Mouse (Mus musculus) erythroid progenitor cell, adult 5-6 weeks (primary cell): ENCODE data around the gene Atcay. TPM values are rescaled to one million over a fixed set of nuclear protein-coding genes. Genes with fewer than 3 reads are reported as not detected.
"Not testable (repeated sequence)": the region's sequence is repeated elsewhere in the genome, so short reads cannot be mapped to it uniquely, and the experiment has no call there.

Experiments
- ATAC-seq: replicated peaks from 2 replicates; pipeline ENCODE4 v1.8.0; 2016; ENCODE audit warnings: moderate number of reproducible peaks, mild to moderate bottlenecking, moderate TSS enrichment, inconsistent platforms; ENCODE audit not compliant: poor library complexity, low FRiP score, severe bottlenecking
- total RNA-seq, 2 experiments: library from RNA; stranded (forward) in 1 of 2; stranded (reverse) in 1 of 2; fragments of 150-400 nt in 1 of 2; fragments of 186-747, 209-891 nt in 1 of 2; gene quantifications; 2 replicates each; pipeline versions ENCODE4 v1.2.3 to v1.2.4; 2015 to 2017; ENCODE audit warnings: low replicate concordance in 2 of 2

The Atcay gene
- total RNA-seq, 2 experiments from 2014 or later, result 8.3 TPM; not detected in 1

DNA sequence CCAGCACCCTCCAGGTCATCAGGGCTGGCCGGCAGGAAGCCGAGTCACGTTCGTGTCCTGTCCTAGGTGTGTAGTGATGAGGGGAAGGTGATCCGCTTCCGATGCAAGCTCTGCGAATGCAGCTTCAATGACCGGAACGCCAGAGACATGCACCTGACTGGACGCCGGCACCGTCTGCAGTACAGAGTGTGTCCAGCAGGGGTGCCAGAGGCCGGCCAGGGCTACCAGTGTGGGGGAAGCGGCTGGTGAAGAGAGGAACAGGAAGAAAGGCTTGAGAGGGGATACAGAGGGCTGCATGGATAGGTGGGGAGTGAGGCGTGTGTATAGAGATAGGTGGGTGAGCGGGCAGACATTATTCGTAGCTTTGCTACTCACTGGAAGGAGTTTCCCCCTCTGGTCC, 14.0 kb upstream of the Atcay start:
- peak; percentile 63 for ATAC-seq

- ATAC-seq, result no peak
Measured at GRCm38 (mm10) chr10:81244146-81244545, 13.5 kb upstream of the Atcay start.

- ATAC-seq, result no peak
Measured at GRCm38 (mm10) chr10:81242021-81242420, 11.4 kb upstream of the Atcay start.

- no peak for ATAC-seq
Measured at GRCm38 (mm10) chr10:81240876-81241275, 10.2 kb upstream of the Atcay start.

DNA sequence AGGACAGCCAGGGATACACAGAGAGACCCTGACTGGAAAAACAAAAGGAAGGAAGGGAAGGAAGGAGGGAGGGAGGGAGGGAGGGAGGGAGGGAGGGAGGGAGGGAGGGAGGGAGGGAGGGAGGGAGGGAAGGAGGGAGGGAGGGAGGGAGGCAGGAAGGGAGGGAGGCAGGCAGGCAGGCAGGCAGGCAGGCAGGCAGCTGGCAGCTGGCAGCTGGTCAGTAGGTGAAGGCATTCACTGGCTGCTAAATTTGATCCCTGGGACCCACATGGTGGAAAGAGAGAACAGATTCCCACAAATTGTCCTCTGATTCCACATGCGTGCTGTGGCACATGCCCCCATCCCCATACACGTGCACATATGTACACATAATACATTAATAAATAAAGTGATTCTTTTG, 8.0 kb upstream of the Atcay start:
- no peak for ATAC-seq

DNA sequence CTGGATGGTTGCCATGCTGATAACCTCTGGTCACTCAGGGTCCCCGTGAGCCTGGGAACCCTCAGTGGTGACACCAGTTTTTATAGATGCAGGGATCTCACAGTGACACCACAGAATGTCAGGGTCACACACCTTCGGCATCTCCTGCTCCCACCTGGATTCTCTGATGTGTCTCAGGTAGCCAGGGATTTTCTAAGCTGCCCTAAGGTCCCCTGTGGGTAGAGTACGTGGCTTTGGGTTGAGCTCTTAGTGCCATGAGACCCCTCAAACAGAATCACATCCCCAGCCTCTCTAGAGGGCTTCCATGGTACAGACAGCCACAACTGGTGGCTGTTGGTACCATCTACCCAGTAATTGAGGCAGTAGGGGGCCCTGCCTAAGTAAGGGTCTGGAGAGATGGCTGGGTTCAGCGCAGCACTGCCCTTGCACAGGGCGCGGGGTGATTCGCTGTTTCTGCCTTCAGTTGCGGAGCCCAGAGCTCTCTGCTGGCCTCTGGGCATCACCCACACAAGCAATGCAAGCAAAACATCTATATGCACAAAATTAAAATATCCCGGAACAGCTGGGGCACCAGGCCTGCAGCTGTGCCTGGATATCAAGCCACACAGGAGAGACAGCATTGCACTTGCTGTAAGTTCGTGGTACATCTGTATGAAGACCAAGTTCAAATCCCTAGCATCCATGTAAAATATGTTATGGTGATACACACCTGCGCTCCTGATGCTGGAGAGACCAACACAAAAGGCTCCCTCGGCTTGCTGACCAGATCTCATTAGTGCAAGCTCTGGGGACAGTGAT, 6.0 kb upstream of the Atcay start:
- no peak for ATAC-seq

- ATAC-seq, result no peak
Measured at GRCm38 (mm10) chr10:81234206-81234605, 3.6 kb upstream of the Atcay start.

GRCm38 (mm10) chr10:81233226-81233585, 2.6 kb upstream of the Atcay start:
- ATAC-seq, result no peak

DNA sequence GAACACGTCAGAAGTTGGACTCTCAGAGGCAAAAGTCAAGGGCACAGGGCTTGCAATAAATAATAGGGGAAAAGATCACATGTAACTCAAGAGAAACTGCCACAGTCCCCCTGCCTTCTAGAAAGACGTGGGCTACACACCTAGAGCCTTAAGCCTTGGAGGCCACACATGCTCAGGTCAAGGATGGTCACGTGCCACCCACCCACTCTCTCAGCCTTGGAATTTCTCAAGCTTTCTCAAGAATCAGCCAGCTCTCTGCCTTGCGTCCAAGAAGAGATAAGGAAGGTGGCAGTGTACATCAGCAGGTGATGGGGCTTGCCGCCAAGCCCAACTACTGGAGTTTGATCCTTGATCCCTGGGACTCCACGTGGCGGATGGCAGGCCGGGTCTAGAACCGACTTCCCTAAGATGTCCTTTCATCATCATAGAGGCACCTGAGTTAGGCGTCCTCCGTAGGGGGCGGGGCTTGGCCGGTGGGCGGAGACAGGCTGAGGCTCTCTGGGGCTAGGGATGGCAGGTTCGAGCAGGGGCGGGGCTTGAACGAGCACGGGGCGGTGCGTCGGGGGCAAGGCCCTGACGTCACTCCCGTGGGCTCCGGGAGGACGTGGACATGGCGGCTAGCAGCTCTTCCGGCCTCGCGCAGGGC, 2.1 kb upstream of the Atcay start, which contains the start of gene Zfr2:
Gene Zfr2, plus strand, starts transcription at position 576 of the 646 bp plus-strand sequence.
- peak; percentile 77 for ATAC-seq

GRCm38 (mm10) chr10:81231436-81231835, 803 bp upstream of the Atcay start:
- ATAC-seq, result no peak

DNA sequence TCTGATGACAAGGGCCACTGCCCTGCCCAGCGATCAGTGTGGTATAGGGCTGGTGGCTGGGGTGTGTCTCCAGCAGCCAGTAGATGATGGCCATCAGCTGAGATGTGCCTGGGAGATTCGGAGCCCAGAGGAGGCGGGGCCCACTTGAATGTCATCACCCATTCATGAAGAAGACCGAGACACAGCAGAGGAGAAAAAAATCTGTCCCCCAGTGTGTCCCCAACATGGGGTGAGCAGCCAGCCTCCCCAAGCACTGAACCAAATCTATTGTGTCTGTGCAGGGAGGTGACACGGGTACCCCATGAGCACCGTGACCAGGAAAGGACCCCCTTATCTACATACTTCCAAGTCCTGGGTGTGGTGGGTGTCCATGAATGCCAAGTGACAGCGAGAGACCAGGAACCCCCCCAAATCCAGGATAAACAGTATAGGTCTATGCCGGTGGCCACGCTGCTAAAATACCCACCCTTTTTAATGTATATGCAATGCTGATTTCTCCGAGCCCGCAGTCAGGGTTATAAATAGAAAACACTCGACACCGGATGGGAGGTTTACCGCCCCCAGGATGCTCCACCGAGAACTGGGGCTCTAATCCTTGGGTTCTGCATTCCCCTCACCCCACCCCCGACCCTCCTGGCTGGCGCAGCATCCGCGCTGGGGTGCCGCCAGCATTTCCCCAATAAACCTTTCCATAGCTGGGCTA, 747 bp downstream of the Atcay start:
- ATAC-seq, result no peak

DNA sequence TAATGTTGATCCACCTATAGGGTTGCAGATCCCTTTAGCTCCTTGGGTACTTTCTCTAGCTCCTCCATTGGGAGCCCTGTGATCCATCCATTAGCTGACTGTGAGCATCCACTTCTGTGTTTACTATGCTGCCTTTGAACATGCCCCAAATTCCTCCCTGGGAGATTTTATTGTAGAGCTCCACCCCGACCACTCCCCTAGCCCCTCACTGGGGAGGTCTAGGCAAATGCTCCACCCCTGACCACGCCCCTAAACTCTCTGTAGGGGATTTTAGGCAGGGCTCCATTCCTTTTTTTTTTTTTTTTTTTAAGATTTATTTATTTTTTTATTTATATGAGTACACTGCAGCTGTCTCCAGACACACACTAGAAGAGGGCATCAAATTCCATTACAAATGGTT, 6.9 kb downstream of the Atcay start:
- not testable (repeated sequence) for ATAC-seq

GRCm38 (mm10) chr10:81221402-81222015, 9.1 kb downstream of the Atcay start:
- ATAC-seq, result no peak

DNA sequence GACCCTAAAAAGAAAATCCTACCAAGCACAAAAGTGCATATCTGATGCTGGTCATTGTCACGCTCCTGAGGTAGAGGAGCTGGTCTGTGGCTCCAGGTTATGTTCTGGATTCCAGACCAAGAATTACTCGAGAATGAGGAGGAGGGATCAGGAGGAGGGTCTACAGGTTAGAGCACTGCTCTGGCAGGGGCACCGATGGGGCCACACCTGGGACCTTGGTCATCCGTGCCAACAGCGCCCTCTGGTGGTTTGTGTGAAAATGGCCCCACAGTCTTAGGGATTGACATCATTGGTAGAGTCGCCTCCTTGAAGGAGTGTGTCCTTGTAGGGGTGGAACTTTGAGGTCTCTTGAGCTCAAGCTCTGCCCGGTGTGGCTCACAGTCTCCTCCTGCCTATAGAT, 12.7 kb downstream of the Atcay start:
- peak; percentile 75 for ATAC-seq

DNA sequence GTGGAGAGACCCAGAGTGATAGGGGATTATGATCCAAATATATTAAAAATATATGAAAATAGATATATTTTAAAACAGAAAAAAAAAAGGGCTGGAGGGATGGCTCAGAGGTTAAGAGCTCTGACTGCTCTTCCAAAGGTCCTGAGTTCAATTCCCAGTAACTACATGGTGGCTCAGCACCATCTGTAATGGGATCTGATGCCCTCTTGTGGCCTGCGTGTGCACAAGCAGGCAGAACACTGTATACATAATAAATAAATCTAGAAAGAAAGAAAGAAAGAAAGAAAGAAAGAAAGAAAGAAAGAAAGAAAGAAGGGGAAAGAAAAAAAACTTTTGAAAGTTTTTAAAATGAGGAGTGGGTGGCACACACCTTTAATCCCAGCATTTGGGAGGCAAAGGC, 13.4 kb downstream of the Atcay start:
- ATAC-seq, result not testable (repeated sequence)

DNA sequence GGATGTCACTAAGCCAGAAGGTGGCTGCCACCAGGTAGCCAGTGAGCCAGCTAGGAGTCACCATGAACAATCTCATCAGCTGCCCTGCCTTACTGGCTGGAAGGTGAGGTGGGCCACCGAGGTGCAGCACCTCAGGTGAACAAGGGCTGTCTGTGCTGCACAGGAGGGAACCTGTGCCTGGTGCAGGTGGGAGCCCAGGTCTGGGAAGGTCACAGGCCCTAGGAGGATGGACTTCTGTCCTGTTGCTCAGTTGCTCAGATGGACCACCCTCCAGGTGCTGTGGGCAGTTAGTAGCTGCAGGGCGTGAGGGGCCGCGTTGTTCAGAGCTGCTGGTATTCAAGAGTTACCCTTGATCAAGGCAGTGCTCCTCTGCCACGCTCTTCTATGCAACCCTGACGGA, 13.8 kb downstream of the Atcay start:
- no peak for ATAC-seq

GRCm38 (mm10) chr10:81216260-81216659, 14.4 kb downstream of the Atcay start:
- ATAC-seq, result no peak

GRCm38 (mm10) chr10:81210154-81210553, 20.5 kb downstream of the Atcay start:
- ATAC-seq, result no peak

- ATAC-seq, result no peak
Measured at GRCm38 (mm10) chr10:81204137-81204536, 26.5 kb downstream of the Atcay start.

DNA sequence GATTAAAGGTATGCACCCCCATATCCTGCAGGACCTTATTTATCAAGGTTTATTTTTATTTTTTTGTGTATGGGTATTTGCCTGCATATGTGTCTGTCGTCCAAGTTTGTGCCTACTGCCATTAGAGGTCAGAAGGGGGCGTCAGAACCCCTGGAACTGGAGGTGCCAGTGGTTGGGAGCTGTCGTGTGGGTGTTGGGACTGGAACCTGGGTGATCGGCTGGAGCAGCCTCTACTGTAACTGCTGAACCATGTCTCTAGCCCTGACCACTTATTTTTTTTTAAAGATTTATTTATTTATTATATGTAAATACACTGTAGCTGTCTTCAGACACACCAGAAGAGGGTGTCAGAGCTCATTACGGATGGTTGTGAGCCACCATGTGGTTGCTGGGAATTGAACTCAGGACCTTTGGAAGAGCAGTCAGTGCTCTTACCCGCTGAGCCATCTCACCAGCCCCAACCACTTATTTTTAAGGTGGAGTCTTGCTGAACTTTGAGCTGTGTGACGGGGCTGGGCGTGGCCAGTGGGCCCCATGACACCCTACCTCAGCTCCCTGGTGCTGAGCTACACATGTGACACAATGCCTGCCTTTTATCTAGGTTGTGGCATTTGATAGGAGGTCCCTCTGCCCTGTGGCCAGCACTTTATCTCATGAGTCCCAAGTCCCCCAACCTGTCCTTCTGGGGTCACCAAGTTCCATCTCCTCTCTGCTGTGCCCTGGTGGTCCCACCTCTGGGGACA, 27.5 kb downstream of the Atcay start:
- no peak for ATAC-seq
